Mouse (Mus musculus): ENCODE measurements around the gene Dhdh.

DNA sequence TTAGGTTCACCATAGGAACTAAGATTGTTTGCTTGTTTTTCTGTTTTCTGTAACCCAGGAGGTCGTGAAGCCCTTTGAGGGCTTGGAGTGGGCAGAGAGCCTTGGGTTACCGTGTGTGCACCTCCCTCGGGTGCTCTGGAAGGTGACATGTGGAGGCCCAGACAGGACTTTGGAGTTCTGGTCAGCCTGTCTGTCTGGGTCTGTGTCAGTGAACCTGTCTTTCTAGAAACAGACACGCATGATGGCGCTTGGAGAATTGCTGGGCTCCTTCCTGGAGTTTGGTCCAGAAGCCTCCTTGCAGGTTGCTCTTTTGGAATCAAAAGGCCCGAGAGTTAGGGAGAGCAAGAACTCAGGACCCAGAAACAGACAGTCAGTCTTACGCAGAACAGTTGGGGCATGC lies 28.2 kb downstream of the Dhdh start:
- no peak for TF ChIP-seq POLR2A (IDR thresholded peaks at IDR 0.05; ENCODE audit: insufficient read depth, low read depth, low read length)
- no peak for TF ChIP-seq CTCF (IDR thresholded peaks at IDR 0.05; ENCODE audit: insufficient read depth, low read depth, low read length)
